Mouse (Mus musculus) granulocyte monocyte progenitor cell, adult 5-6 weeks (primary cell): ENCODE results near the gene Mrpl20. TPM values are rescaled to one million over a fixed set of nuclear protein-coding genes. Genes with fewer than 3 reads are reported as not detected.
A peak's percentile ranks its signal among the peaks of the same experiment; 100 is the strongest.
"Not testable (repeated sequence)": the region's sequence is repeated elsewhere in the genome, so short reads cannot be mapped to it uniquely, and the experiment has no call there.

Experiments used
- ATAC-seq: replicated peaks from 2 replicates; pipeline ENCODE4 v1.8.0; 2016; ENCODE audit warnings: mild to moderate bottlenecking, moderate TSS enrichment, inconsistent platforms; ENCODE audit not compliant: poor library complexity, severe bottlenecking
- total RNA-seq, 2 experiments: library from RNA; stranded (forward) in 1 of 2; stranded (reverse) in 1 of 2; fragments of 200-712, 200-1000 nt in 1 of 2; fragments of >200 nt in 1 of 2; fragmentation: Nextera tagmentation in 1 of 2; gene quantifications; 2 replicates each; pipeline ENCODE4 v1.2.3; 2014 to 2017

Gene Mrpl20
- total RNA-seq, 2 experiments from 2014 or later = 91.1 to 191 TPM

- ATAC-seq = no peak
Measured at GRCm38 (mm10) chr4:155780895-155781294, 21.8 kb upstream of the Mrpl20 start.

- no peak; the same call in 1 of the 2 replicates for ATAC-seq
Measured at GRCm38 (mm10) chr4:155783486-155784080, 19.1 kb upstream of the Mrpl20 start.

DNA sequence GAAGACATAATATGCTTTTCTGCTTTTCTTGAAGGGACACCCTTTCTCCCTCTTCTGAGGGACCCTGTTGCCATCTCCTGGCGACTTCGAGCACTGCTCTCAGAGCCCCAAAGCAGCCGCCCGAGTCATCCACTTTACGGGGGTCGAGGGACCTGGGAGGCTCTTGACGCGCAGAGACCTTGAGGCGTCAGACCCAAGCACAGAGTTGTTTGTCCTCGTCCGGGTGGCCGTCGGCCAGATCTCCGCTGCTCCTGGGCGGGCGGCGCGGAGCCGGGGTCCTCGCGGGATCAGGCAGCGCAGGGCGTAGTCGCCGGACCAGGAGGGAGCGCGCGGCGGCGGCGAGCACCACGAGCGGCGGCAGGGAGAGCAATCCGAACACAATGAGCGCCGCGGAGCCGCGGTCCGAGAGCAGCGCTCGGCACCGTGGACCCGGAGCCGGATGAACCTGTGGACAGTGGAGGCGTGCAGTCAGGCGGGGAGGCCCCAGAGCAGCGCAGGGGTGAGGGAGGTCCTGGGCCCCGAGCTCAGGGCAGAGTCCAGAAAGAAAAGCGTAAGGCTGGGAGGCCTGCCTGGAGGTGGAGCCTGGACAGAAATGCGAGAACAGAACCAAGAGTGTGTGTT is 18.5 kb upstream of the Mrpl20 start:
- ATAC-seq = peak; percentile 82

DNA sequence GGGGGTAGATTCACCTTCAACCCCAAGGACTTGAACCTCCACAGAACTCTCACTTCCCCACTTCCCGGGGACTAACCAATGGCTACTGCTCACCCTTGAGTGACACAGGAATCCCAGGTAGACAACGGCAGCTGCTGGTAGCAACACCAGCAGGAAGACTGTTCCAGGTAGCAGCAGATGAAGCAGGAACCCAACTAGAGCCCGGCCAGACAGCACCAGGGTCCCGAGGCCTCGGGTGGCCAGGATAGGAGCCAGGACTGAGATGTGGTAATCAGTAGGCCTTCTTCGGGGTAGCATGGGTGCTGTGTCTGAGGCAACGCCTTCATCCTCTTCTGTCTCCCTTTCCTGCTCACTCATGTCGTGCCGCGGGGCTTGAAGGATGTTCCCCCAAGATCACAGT is 17.4 kb upstream of the Mrpl20 start:
- ATAC-seq = no peak

- ATAC-seq = 0 out of 2 replicates have a peak, but pooled peaks have one; percentile 28
Measured at GRCm38 (mm10) chr4:155785819-155786218, 16.9 kb upstream of the Mrpl20 start, which contains the start of gene Tmem88b. Gene Tmem88b (minus strand): TSS chr4:155785874.

- no peak for ATAC-seq
Measured at GRCm38 (mm10) chr4:155788300-155788699, 14.4 kb upstream of the Mrpl20 start.

- ATAC-seq = not testable (repeated sequence)
Measured at GRCm38 (mm10) chr4:155788833-155789232, 13.8 kb upstream of the Mrpl20 start.

DNA sequence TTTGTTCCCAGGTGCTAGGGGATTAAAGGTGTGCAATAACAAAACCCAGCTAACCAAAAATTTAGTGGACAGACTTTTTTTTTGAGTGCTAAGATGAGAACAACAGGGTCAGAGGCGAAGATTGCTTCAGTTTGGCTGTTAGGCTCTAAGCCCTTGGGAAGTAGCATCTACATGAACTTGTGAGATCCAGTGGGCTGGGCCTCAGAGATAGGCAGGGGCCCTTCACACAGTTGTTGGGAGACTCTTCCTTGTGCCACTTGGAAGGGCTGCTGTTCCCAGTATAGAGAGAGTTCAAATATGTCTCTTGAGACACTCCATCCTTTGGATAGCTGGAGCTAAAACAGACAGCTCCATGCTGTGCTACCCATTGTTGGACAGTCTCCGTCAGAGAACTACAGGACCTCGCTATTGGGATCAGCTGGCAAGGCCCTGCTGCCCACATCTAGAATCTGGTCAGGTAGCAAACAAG is 12.6 kb upstream of the Mrpl20 start, which contains the start of gene Ankrd65:
Gene Ankrd65, plus strand, starts transcription at position 419 of the 469 bp plus-strand sequence.
- no peak for ATAC-seq

- ATAC-seq = no peak
Measured at GRCm38 (mm10) chr4:155790650-155791161, 12.0 kb upstream of the Mrpl20 start.

- ATAC-seq = no peak
Measured at GRCm38 (mm10) chr4:155791240-155791933, 11.3 kb upstream of the Mrpl20 start.

DNA sequence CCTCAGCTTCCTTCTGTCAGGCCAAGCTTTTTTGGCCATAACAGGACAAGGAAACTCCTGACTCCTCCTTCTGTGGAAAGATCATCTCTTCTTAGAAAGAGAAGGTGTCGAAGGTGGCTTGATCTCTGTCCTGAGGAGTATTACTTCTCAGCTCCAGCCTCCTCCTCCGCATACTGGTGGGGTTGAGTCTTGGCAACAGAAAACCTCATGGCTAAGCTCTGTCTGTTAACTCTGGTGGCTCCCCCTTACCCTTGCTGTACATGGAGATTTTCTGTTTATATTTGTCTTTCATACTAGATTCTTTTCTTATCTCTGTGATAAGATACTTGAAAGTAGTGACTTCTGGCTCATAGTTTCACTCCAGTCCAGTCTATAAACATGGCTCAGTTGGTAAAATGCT is 8.9 kb upstream of the Mrpl20 start:
- no peak for ATAC-seq

DNA sequence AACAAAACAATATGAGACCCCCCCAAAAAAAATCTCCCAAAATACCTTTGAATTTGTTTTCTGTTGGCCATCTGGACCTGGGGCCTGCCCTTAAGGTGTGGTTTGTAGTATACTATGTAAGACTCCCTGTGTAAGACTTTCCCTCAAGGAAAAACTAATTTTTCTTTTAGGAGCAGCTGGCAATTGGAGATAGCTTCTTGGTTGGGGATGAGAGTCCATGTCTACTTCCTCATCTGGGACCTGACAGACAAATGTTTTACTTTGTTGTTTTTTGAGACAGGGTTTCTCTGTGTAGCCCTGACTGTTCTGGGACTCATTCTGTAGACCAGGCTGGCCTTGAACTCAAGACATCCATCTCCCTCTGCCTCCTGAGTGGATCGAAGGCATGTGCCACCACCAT is 603 bp upstream of the Mrpl20 start:
- no peak for ATAC-seq

DNA sequence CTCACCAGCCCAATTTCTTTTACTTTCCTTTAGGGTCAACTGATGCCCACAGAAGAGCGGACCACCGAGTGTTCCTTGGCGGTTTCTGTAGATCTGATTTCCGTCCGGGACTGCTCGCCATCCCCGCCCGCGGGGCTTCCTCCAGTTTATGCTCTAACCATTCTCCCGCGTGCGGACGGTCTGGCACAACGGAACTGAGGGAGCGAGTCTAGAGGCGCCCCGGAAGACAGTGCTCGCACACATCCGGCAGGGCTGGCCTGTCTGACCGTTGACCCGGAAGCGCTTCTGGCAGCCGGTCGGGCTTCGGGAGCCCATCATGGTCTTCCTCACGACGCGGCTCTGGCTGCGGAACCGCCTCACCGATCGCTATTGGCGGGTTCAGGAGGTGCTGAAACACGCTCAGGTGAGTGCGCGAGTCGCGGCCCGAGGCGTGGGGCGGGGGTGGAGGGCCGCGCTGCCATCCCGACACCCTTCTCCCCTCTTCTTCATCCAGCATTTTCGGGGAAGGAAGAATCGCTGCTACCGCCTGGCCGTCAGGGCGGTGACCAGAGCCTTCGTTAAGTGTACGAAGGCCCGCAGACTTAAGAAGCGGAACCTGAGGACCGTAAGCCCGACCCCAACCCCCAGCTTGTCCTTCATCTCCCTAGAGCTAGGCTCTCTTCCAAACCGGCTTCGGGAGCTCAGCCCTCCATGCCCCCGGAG is 813 bp downstream of the Mrpl20 start:
- peak; percentile 98 for ATAC-seq

DNA sequence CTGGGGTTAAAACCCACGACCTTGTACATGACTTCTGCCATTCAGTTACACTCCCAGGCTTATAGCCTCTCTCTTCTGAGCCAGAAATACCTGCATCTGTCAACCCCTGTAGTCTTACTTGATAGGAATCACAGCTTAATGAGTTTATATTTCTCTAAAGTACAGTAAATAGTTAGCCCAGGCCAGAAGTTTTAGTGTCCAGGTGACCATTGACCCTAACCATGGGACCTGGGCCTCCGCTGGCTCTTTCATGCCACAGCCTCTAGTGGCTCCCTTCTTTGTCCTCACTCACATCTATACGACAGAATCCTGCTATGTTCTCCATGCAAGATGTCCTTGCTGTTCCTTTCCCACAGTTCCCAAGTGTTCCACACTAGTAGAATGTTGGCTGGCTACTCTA is 5.2 kb downstream of the Mrpl20 start:
- ATAC-seq = no peak

GRCm38 (mm10) chr4:155811929-155812664 is 9.4 kb downstream of the Mrpl20 start, which contains the start of gene Ccnl2:
Gene Ccnl2 (plus strand): TSS chr4:155812489.
- peak; percentile 98 for ATAC-seq

DNA sequence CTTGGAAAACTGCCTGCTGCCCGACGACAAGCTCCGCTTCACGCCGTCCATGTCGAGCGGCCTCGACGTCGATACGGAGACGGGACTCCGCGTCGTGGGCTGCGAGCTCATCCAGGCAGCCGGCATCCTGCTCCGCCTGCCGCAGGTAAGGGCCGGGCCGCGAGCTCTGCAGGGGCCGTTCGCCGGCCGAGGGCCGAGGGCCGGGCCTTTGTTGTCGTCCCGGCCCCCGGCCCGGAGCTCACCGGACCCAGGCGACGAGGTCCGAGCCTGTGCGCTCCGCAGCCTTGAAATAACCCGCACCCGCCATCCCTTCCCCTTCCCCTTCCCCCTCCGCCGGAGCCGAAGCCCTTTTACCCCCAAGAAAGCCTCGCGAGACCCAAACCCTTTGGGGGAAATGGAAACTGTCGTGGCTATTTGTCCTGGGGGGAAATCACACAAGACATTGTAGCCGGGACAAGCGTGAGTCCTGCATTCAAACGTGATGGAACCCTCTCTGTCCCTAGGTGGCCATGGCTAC is 10.0 kb downstream of the Mrpl20 start:
- ATAC-seq = peak; percentile 47

DNA sequence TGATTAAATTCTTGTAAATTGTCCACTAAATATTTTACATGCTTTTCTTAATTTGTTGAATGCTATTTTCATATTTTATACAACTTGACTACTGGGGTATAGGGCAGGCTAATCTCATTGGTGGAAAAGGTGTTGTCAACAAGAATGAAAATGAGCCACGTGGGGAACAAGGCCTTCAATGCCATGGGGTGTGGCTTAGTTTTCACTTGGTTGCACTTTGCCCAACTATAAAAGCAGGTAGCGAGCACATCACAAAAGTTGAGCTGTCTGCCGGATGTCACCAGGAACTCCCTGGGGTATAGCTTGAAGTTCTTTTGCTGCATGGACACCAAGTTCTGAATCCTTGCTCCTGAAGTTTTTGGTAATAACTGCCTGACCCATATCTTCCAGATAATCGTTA is 14.9 kb downstream of the Mrpl20 start:
- no peak for ATAC-seq

DNA sequence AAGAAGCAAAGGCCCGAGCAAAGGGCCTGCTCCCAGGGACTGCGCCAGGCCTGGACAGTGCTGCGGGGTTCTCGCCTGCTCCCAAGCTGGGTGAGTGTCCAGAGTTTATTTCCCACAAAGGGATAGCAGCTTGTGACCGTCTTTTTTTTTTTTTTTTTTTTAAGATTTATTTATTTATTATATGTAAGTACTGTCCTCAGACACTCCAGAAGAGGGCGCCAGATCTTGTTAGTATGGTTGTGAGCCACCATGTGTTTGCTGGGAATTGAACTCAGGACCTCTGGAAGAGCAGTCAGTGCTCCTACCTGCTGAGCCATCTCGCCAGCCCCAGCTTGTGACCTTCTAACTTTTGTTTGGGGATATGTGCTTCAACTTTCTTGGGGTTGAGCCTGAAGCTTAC is 18.3 kb downstream of the Mrpl20 start:
- ATAC-seq = 0 out of 2 replicates have a peak, but pooled peaks have one; percentile 22

GRCm38 (mm10) chr4:155823443-155823842 is 20.8 kb downstream of the Mrpl20 start:
- no peak for ATAC-seq
